Mouse (Mus musculus): ENCODE measurements around the gene Ifitm5. TPM values are rescaled to one million over a fixed set of nuclear protein-coding genes. Genes with fewer than 3 reads are reported as not detected.
"Not testable (repeated sequence)": the region's sequence is repeated elsewhere in the genome, so short reads cannot be mapped to it uniquely, and the experiment has no call there.

Ifitm5 gene
- under 1 TPM in 1 of 4 experiments, not detected in 3; 0.51 TPM for total RNA-seq (2022)

DNA sequence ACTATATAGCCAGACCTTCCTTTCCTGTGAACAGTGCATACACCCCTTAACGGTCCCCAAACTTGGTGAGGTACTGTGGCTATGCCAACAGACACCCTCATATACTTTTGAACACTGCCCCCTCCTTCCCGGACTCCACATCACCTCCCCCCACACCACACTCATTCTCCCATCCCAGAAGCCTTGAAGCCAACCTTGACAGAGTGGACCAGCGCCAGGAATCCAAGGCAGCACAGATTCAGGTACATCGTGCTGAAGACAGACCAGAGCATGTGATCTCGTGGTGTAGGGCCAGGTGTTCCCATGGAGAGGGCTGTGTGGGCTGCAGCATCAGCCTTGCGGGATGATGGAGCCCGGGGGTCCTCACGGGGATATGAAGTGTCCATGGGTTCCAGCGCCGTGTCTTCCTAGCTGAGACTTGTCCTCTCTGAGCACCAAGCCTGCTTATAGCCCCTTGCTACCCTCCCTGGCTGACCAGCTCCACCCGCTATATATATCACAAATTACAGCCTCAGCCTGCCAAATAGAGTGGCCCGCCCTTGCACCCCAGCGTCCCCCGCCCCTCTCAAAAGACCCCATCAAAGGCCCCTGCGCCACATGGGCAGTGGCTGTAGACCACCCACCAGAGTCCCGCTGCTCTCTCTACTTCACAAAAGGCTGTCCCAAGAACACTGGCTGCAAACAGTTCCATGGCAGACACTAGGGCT is at the start of gene Ifitm5:
Ifitm5 (minus strand) TSS at position 468 of the 707 bp plus-strand sequence.
- no peak for DNase-seq (ENCODE audit: low spot score in 2 of 2)

DNA sequence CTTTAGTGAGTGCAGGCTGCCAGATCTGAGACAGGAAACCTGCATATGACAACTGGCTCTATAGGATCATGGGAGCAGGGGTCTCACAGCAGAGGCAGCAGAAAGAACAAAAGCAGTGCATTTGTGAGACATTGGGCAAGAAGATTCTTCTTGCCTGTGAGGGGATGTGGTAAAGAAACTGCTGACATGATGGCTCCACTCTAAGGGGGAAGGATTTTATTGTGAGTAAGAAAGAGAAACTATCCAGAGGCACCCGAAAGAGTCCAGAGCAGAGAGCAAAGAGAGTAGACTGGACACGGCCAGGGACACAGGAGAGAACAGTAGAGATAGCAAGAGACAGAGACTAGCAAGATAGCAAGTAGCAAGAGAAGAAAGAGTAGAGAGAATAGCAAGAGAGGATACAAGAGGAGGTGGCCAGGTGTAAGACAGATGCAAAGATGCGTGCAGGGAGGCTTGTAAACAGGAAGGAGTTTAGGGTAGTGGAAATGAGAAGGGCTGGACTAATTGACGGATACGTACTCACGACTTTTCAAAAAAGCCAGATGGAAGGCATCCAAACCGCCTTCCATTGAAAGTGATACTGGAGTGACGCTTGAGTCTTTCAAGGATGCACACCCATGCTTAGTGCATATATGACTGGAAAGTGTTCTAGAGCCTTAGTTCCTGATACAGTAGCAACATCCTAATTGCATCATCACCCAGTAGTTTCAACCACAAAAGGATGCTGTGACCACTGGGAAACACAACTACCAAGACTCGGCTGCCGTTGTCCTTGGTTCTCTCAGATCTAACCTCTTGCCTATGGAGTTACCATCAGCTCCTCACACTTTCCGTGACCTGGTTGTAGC is 49.0 kb upstream of the Ifitm5 start:
- no peak for DNase-seq (ENCODE audit: low spot score in 2 of 2)

DNA sequence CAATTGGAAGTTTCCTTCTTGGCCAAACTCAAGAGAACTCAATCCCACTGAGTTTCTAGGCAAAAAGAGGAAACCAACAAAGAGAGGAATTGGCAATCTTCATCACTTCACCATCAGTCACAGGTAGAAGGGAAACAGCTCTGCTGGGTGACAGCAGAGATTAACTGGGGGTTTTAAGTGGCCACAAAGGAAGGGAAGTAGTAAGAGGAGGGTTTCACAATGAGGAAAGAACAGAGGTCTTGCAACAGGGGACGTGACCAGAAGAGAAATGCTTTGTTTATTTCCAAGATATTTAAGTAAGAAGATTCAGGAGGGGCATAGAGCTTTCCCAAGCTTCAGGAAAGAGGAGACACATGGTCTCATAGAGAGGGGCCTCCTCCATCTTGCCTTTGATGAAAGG is 47.7 kb upstream of the Ifitm5 start:
- no peak for DNase-seq (ENCODE audit: low spot score in 2 of 2)

DNA sequence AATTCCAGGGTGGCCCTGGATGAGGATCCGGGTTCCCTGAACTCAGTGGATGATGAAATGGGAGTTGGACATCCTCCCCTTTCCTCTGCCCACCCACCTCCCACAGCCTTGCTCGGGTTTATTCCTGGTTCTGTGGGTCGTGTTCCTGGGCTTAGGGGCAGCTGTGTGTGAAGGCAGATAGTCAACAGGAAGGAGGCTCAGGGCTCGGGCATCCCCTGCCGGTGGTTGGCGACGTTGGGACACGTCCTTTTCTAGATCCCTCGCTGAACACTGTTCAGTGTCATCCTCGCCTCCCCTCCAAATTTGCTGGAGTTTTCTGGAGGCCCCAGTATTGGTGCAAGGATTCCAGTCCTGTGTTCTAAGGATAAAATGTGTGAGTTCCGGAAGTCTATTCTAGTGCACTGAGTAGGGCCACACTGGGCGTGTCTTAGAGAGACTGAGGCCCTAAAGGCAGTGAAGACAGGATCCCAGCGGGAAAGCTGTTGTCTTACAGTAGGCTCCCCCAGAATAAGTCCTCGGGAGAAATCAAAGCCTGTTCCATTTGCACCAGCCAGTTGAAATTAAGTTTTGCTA is 41.1 kb upstream of the Ifitm5 start:
- no peak for DNase-seq (ENCODE audit: low spot score in 2 of 2)

DNA sequence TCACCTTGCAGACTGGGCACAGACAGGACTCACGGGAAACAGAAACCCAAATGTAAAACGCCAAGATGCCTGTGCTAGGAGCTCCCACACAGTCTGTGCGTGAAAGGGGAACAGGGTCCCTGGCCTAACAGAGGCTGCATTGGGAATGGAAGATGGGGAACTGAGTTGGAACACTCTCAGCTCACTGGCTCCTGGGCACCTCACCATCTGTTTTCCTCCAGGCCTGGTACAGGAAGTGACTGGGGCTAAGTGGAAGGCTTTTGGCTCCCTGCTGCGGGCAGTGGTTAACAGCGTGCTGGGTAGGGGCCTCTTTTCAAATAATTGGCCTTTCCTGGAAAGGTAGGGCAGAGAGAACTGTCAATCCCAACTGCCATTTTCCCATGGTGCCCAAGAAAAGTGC is 40.5 kb upstream of the Ifitm5 start:
- DNase-seq (ENCODE audit: low spot score in 2 of 2): no peak

DNA sequence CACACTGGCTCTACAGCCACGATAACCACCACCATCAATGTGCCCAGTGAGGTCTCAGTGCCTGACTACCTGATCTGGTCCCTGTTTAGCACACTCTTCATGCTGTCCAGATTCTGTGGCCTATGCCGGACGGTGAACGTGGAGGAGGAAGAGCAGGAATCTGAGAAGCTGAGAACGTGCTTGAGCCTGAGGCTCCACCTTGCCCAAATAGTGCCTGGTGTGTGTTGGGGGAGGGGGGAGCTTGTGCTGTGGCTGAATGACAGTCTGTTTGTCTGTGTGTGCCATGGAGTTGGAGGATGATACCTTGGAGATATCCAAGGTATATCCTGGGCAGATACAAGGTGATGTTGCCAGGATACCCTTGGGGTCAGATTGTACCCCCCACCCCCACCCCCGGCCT is 40.1 kb upstream of the Ifitm5 start:
- no peak for DNase-seq (ENCODE audit: low spot score in 2 of 2)

DNA sequence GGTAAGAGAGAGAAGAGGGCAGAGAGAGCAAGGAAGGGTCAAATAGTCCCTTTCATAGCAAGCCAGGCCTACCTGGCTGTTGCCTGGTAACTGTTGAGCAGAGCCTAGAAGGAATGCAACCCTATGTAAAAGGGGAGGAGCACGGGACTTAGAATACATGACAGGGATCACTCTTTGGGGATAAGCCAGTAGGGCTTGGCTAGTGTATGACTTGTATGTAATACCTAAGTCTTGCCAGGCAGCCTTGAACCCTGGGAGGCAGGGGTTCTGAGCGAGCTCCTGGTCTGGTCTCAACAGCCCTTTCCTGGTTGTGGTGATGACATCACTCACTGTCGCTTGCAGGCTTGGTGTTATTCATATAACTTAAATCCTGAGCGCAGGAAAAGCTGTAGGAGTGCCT is 38.9 kb upstream of the Ifitm5 start:
- DNase-seq (ENCODE audit: low spot score in 2 of 2): no peak

DNA sequence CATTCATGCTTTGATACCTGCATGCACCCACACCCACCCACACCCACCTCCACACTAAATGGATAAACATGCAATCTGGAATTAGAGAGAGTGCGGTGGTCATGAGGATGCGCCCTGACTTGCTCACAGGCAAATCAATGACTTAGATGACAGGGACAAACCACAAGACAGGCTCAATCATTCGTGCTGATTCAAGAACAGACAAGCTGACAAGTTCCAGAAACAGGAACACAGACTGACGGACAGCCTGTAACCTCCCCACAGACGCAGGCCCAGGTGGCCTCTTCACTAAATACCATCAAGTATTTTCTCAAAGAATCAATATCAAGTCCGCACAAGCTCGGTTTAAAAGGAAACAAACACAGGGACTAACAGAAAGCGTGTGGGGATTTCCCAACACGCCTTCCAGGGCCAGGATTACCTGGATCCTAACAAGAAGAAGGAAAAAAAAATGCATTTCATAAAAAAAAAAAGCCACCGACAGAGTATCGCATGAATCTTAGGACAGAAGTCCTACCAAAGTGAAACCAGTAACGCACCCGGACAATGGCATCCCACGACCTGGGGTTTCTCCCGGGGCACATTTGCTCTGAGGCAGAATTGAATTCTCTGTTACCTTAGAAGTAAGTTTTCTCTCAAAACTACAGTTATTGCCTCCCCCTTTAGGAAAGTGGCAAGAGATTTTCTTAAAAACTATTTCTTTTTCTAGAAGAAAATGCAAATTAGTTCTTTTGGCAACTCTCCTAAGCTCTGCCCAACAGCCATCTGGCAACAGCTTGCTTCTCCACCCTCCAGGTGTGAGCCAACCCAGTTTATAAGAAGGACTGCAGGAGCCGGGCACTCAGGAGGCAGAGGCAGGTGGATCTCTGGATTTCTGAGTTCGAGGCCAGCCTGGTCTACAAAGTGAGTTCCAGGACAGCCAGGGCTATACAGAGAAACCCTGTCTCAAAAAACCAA is 37.4 kb upstream of the Ifitm5 start:
- DNase-seq (ENCODE audit: low spot score in 2 of 2): peak in 1 of 2 experiments; percentile 38

DNA sequence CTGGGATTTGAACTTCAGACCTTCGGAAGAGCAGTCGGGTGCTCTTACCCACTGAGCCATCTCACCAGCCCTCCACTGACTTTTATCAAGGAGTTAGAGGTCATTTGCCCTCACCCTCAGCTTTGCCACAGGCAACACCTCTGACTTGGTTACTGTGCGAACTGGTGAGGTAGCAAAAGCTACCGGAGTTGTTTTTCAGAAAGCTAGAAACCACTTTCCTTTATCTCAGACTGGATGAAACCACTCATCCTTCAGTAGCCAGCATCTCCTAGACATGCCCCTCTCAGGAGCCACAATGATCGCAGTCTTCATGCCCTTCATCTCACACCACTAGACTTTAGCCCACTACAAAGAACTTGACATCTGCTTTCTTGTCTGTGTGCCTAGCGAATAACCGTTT is 32.9 kb upstream of the Ifitm5 start:
- DNase-seq (ENCODE audit: low spot score in 2 of 2): no peak

DNA sequence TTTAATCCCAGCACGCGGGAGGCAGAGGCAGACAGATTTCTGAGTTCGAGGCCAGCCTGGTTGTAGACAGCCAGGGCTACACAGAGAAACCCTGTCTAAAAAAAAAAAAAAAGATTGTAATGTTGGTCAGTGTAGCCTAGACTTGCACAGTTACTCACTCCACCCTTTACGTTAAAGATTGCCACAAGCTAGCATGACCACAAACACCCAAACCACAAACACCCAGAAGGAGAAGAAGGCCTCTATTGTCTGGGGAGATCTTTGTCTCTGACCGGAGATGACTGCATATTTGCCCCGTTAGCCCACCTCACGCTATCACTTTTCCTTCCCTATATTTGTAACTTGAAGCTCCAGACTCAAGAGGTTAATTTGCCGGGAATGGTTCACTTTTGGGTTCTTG is 31.6 kb upstream of the Ifitm5 start:
- no peak for DNase-seq (ENCODE audit: low spot score in 2 of 2)

DNA sequence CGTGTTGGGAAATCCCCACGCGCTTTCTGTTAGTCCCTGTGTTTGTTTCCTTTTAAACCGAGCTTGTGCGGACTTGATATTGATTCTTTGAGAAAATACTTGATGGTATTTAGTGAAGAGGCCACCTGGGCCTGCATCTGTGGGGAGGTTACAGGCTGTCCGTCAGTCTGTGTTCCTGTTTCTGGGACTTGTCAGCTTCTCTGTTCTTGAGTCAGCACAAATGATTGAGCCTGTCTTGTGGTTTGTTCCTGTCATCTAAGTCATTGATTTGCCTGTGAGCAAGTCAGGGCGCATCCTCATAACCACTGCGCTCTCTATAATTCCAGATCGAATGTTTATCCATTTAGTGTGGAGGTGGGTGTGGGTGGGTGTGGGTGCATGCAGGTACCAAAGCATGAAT is 26.6 kb upstream of the Ifitm5 start:
- not testable (repeated sequence) for DNase-seq (ENCODE audit: low spot score in 2 of 2)

DNA sequence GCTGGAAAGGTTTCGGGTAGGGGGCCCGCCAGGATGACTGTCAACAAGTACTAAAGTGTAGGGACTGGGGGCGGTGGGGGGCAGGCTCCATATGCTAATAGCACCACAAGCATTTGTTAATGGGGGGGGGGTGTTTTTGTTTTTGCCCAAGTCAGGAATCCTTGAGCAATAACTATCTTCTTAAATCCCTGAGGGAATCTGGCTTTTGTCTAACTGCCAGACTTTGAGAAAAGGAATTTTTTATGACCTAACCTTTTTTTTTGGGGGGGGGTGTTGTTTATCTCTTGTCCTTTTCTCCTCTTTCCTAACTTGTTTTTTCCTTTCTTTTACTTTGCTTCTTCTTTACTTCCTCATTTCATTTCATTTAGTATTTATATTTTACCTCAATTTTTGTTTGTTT is 25.4 kb upstream of the Ifitm5 start:
- DNase-seq (ENCODE audit: low spot score in 2 of 2): no peak

DNA sequence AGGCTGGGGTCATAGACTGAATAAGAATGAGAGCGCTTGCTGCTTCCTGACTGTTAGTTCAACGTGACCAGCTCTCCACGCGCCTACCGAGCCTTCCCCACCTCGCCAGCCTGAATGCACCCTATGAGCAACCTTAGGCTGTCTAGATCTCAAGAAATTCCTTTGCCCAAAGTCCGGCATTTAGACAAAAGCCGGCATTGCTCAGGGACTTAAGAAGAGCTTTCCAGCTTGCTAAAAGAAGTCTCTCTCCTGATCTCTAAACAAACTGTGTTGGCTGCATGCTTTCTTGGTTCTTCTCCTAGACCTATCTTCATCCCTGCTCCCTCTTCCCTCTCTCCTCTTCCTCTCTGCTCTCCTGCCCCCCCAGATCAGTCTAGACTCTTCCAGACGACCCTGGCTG is 24.8 kb upstream of the Ifitm5 start:
- no peak for DNase-seq (ENCODE audit: low spot score in 2 of 2)

DNA sequence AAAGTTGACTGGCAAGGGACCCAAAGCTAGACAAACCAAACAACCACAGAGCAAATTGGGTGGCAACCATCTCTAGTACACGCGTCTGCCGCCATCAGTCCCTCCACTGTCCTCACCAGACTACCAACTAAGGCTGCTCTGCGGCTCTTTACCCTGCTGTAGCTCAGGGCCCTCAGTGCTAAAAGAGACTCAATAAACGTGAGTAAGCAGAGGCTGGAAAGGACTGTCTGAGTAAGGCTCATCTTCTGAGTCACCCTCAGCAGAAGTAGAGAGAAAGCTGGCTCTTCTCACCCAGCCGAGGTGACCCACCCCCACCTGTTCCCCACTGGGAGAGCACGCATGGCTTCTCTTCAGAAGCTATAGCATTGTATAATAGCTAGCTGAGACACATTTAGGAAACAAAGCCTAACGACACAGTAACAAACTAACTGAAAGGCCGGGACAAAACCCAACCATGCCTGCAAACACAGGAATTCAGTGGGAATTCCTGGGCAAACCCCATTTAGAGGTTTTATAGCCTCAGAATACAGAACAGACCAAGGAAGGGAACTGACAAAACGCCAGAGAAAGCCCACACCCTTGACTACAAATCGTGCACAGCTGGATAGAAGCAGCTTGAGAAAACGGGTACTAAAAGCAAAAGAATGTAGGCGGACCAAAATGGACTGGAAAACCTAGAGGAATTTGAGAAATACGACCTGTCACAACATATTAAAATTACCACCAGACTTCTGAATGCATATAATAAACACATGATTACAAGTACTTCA is 23.5 kb upstream of the Ifitm5 start:
- peak in 1 of 2 experiments; percentile 22 for DNase-seq (ENCODE audit: low spot score in 2 of 2)

DNA sequence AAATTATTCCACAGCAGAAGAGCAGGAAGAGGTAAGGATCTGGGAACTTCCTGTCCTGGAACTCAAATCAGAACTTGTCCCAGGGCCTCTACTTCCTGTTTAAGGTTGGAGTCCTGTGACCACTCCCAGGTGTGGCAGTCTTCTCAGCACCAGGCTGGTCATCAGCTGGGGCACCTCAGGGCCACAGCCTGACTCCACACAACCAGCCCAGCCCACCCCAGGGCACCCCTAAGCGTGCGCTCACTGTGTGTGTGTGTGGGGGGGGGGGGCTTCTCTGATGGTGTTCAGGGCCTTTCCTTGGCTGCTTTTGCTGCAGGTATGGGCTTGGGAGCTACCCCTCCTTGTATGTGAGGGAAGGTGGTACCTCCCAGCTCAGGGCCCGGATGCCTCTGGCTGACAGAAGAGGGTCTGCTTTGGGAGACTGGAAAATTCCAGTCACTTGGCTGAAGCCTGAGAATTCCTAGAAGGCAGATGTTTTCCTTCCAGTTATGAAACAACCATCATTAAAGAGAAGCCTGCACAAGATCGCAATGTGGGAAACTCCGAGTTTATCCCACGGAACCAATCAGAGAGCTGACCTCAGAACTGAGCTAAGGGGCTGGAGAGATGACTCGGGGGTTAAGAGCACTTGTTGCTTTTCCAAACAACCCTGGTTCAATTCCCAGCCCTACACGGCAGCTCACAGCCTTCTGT is 21.5 kb upstream of the Ifitm5 start:
- no peak for DNase-seq (ENCODE audit: low spot score in 2 of 2)

DNA sequence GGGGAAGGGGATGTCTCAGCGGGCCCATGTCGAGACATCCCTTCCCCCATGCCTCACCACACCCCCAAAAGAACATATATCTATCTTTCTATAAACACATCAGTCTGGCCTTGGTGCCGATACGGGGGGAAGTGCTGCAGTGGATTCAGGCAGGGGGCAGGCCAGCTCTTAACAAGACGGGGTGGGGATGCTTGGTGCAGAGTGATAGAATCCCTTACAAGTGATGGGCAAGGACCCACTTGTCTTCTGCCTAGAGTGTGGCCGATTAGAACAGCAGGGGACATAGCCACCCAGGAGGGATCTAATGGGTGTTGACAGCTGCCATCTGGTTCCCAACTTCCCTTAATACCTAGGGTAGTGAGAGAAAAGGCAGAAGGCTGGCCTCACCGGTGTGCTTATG is 20.8 kb upstream of the Ifitm5 start:
- DNase-seq (ENCODE audit: low spot score in 2 of 2): no peak

DNA sequence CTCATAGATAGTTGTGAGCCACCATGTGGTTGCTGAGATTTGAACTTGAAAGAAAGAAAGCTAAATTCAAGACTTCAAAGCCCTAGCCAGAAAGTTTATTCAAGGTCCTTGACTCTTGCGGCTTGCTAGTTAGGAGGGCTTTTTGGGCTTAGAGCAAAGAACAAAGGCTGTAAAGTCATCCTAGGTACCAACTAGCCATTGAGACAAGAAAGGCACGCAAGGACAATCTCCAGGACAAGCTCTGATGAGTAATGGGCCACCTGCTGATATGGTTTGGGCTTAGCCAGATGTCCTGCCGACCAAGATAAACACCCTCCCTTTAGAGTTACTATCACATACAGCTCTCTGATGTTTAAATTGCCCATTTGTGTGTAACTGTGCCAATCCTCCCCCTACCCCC is 18.6 kb upstream of the Ifitm5 start:
- DNase-seq (ENCODE audit: low spot score in 2 of 2): not testable (repeated sequence)

DNA sequence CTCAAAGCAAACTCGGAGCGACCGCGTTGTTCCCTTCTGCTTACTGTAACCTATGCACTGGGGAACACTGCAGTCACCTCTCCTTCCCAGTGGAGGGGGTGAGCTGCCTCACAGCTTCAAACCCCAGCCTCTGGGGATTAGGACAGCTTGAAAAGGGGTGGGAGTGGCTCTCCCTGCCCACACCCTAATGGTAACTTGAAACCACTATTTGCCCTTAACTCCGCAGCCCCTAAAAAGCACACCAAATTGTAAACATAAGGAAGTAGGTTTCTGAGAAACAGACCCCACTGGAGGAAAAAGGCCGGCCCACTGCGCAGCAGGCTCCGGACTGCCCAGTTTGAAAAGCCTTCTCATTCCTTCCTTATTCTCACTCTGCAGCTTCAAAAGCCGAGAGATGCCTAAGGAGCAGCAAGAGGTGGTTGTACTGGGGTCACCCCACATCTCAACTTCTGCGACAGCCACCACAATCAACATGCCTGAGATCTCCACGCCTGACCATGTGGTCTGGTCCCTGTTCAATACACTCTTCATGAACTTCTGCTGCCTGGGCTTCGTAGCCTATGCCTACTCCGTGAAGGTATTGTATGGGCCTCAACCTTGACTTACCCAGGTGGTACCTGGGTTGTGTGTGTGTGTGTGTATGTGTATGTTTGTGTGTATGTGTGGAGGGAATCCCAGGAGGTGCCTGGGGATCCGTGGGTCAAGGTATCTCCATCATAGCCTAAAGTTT is 17.9 kb upstream of the Ifitm5 start:
- DNase-seq (ENCODE audit: low spot score in 2 of 2): no peak

DNA sequence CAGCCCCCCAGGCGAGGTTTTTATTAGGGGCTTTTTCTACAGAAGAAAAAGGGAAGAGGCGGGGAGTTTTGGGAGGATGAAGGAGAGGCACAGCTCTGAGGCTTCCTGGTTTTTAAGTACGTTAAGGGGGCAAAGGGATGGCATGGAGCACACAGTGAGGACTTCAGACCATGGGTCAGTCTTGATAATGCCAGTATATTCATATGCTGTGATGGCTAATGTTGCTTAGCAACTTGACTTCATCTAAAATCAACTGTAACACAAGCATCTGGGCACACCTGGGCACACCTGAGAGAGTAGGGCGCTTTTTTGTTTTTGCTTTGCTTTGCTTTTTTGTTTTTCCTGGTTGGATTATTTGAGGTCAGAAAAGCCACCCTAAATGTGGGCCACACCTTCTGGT is 16.8 kb upstream of the Ifitm5 start, which contains the start of gene Ifitm1:
Ifitm1 (plus strand) TSS at position 301 of the 400 bp plus-strand sequence.
- no peak for DNase-seq (ENCODE audit: low spot score in 2 of 2)
